Mouse (Mus musculus) lung, postnatal 0 days (tissue): ENCODE data around the gene Eps15.

Experiments used
- CTCF ChIP-seq: IDR thresholded peaks from 2 replicates; pipeline ENCODE4 v1.5.1; 2016; ENCODE audit warnings: antibody characterized with exemption, mild to moderate bottlenecking
- EP300 ChIP-seq: IDR thresholded peaks from 2 replicates; pipeline ENCODE4 v1.6.1; 2016; ENCODE audit warnings: antibody characterized with exemption, mild to moderate bottlenecking, control low read depth

GRCm38 (mm10) chr4:109341222-109341621 is 61.2 kb downstream of the Eps15 start:
- TF ChIP-seq EP300 (no peak), CTCF (no peak)
